Mouse (Mus musculus): ENCODE results near the gene Phex.

The Phex gene

GRCm38 (mm10) chrX:157415212-157415611 is at the start of gene Phex:
Phex (minus strand) TSS chrX:157415312.
- no peak for DNase-seq (ENCODE audit: low spot score in 2 of 2)

DNA sequence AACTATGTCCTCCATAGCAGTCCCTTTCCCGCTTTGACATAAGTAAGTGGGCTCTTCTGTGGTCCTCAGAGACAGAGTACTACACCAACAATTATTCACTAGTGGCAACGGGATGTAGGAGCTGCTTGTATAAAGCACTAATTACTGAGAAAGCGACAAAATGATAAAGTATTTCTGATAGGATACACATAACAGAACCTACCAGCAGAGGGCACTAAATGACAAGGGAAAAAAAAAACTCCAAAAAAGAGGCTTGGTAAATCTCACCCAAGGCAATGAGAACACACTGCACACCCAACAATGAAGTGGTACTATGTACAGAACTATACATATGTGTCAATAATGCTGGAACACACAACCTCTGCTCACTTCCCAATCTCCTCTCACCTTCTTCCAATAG is 47.6 kb upstream of the Phex start:
- DNase-seq (ENCODE audit: low spot score in 2 of 2) = no peak

DNA sequence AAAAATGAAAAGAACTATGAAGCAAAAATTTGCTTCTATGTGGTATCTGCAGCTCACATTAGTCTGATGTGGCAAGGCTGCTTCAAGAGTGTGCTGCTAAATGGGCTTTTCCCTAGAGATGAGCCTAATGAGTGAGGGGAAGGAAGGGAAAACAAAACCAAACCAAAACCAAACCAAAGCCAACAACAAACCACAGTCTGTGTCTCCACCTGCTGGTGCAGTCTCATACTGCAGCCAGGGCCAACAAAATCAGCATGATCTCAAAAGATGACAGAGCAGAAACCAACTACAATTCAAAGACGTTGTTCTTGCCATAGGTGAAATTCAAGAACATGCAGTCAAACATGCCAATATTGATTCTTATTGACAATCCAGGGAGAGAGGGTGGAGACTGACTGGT is 39.3 kb upstream of the Phex start:
- DNase-seq (ENCODE audit: low spot score in 2 of 2) = peak; percentile 47 to 73

- no peak for DNase-seq (ENCODE audit: low spot score in 2 of 2)
Measured at GRCm38 (mm10) chrX:157449000-157449399, 33.9 kb upstream of the Phex start.

DNA sequence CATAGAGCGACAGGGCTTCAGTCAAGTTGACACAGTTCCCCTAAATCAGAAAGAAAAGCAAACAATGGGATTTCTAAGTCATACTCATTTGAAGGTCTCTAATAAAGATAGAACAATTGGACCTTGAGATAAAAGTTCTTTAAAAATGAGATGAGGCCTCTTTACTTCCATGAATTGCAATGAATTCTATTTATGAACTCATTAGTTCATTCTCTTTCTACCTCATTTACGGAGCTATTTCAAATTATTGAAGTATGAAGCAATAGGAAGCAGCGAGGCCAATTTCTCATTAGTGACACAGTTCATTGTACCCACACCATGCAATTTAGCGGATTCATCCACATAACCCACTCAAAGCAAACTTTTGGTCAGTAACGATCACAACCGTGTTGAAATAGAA is 32.3 kb upstream of the Phex start:
- no peak for DNase-seq (ENCODE audit: low spot score in 2 of 2)

DNA sequence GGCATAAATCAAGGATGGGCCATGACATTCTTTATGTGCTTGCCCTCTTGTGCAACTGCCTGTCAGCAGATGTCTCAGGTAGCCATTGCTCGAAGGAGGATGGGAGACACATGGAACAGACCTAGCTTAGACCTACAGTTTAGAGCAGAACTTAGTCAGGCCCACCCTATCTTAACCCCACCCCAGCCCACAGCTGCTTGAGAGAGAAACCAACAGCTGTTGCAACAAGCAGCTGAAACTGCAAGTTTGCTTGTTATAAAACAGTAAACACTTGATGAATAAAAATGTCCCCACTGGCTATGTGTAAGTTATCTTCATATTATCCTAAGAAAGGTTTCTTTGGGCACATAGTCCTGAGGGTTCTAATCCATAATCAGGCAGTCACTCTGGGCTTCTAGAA is 19.7 kb upstream of the Phex start:
- DNase-seq (ENCODE audit: low spot score in 2 of 2) = no peak

DNA sequence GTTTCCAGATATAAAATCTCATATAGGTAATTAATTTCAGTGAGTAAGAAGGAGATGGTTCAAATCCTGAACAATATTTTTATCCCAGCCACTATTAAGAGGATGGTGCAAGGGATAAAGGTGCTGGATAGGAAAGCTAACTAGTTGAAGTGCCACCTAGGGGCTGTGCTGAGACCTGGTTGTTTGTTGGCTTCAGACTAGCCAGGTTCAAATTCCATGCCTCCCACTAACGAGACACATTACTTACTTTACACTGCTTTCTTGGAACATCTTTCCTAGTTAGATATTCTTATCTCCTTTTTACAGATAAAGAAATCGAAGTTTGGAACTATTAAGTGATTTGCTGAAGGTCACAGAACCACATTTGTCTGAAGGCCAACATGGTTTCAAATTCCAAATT is 4.3 kb upstream of the Phex start:
- no peak for DNase-seq (ENCODE audit: low spot score in 2 of 2)

GRCm38 (mm10) chrX:157404919-157405318 is 10.2 kb downstream of the Phex start:
- no peak for DNase-seq (ENCODE audit: low spot score in 2 of 2)

DNA sequence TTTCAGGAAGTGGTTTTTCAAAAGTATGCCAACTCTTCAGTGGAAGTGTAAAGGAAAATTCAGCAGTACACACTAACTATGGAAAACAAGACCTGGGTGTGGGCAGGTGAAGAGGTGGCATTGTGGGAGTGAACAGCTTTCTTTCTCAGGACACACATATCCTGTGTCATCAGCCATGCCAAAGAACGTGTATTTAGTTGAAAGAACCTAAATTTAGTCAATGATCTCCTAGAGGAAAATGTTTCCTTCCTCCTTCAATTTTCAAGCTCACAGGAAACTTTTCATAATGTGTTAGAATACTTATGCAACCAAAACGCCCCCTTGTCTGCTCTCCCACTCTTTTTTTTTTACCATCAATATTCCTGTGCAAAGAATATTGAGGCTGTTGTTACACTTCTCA is 23.9 kb downstream of the Phex start:
- DNase-seq (ENCODE audit: low spot score in 2 of 2) = no peak

- DNase-seq (ENCODE audit: low spot score in 2 of 2) = no peak
Measured at GRCm38 (mm10) chrX:157390102-157390501, 25.0 kb downstream of the Phex start.

- no peak for DNase-seq (ENCODE audit: low spot score in 2 of 2)
Measured at GRCm38 (mm10) chrX:157388419-157388818, 26.7 kb downstream of the Phex start.

DNA sequence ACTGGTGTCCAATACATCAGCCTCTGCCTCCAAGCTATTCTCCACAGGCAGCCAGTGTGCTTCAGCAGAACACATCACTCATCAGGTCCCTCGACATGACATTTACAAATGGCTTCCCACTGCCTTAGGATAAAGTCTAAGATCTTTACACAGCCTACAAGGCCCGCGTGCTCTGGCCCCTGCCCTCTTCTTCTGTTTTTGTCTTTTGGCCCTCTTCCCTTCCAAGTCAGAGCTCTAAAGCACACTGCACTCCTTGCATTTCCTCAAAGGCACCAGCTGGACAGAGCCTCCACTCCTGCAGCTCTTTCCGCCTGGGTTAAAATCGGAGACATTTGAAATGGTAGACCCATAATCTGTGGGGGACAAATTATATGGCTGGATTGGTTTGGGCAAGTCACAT is 28.1 kb downstream of the Phex start:
- DNase-seq (ENCODE audit: low spot score in 2 of 2) = peak in 1 of 2 experiments; percentile 5

DNA sequence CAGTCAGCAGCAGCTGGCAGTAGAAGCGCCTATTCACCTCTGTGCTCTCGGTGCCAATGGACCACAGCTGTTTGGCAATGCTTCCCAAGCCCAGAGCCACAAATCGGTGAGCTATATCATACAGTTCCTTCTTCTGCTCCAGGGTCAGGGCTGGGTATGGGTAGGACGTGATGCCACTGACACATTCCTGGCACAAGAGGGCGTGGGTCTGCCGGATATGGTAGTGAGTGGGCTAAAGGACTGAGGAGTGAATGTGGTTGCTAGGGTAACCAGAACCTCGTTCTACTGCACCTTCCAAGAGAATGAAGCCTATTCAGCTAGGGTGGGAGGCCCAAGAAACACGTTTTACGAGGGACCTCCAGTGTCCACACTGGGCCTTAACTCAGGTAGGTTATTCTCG is 36.3 kb downstream of the Phex start:
- DNase-seq (ENCODE audit: low spot score in 2 of 2) = no peak

DNA sequence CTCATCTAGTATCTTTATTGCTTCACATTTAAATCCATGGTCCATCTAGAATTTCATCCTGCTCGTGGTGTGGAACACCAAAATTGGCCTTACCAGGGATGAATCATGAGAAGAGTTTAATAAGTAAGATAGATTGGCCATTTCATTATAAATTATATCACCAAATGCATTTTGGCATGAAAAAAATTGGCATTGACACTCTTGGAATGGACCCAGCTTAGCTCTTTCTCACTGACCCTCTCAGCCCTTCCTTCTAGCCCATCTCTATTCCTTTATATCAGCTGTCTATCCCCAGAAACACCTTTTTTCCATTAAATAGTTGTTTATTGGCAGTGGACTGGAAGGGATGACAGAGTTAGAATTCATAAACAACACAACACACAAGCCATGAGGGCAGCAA is 37.7 kb downstream of the Phex start:
- no peak for DNase-seq (ENCODE audit: low spot score in 2 of 2)

DNA sequence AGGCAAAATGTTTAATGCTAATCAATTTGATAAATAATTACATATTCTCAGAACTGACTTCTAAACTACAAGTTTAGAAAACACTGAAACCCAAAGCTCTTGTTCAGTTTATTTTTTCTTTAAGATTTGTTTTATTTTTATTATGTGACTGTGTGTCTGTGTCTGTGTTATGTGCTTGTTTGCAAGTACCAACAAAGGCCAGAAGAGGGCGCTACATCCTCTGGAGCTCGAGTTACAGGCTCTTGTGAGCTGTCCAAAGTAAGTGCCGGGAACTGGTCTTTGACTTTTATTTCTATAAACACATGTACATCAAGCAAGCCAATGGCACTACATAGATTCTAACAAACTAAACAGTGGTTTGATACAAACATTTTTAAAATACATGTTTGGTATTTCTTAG is 41.2 kb downstream of the Phex start:
- DNase-seq (ENCODE audit: low spot score in 2 of 2) = no peak

DNA sequence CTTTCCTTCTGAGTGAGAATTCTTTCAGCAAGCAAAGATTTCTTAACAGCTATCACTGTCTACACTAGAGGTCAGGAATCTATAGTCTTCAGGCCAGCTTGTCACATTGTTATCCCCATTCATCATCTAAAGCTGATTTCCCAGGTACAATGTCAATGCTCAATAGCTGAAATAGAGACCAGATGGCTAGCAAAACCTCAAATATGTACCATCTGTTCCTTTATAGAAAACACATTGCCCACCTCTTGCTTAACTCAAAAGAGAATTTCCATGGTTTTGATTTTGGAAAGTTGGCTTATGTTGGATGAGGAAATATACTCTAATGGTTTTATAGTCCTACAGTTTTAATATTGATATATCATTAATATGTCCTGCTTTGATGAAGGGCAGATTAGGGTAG is 45.9 kb downstream of the Phex start:
- no peak for DNase-seq (ENCODE audit: low spot score in 2 of 2)

- DNase-seq (ENCODE audit: low spot score in 2 of 2) = no peak
Measured at GRCm38 (mm10) chrX:157355521-157355920, 59.6 kb downstream of the Phex start.

DNA sequence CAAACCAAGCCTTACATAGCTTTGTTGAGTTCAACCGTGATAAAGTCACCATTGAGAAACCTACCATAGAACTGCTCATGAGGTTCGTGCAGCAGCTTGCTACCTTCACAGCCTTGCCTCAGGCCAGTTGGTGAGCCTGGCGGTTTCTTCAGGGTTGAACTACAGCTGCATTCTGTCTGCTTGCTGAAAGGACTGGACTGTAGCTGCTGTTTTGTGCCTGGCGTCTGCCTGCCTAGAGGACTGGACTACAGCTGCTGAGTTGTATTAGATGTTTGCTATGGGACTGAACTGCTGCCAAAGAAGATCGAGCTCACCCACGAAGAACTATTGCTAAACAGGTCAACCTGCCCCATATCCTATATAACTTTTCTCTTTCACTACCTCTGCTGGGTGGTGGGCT is 68.9 kb downstream of the Phex start:
- no peak for DNase-seq (ENCODE audit: low spot score in 2 of 2)

DNA sequence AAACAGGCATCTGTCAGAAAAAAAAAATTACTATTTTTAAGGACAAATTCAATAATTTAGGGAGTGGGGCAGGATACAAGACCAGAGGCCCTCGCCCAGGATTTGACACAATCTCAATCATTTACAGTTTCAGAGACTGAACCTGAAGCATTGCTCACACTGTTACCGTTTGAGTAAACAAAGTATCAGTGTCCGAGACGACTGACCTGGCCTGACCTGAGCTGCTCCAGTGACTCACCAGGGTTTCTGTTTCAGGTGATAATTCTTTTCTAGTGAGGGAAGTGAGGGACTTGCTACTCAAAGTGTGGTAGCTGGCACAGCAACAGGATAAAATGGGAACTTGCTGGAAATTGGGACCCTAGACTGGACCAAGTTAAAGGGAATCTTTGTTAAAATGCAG is 80.4 kb downstream of the Phex start:
- no peak for DNase-seq (ENCODE audit: low spot score in 2 of 2)

DNA sequence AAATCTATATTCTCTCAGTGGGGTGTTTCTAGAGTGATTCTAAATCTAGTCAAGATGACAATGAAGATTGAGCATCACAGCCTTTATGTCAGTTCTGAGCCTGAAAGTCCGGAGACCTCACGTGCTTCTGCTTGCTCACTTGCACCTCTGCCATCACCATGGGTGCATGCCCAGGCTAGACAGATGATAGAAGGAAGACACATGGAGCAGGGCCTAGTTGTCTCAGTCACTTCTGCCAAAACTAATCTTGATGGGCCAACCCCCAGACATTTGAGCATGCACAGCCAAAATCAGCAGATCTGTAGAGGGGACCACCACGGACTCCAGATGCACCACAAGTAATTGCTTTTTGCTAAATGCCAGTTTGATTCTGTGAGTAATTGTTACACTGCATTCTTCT is 85.3 kb downstream of the Phex start:
- DNase-seq (ENCODE audit: low spot score in 2 of 2) = peak in 1 of 2 experiments; percentile 17

GRCm38 (mm10) chrX:157328396-157328795 is 86.7 kb downstream of the Phex start:
- DNase-seq (ENCODE audit: low spot score in 2 of 2) = no peak

GRCm38 (mm10) chrX:157327756-157328155 is 87.4 kb downstream of the Phex start:
- no peak for DNase-seq (ENCODE audit: low spot score in 2 of 2)

- no peak for DNase-seq (ENCODE audit: low spot score in 2 of 2)
Measured at GRCm38 (mm10) chrX:157324396-157324795, 90.7 kb downstream of the Phex start.

GRCm38 (mm10) chrX:157310331-157310730 is 104.8 kb downstream of the Phex start:
- peak in 1 of 2 experiments; percentile 5 for DNase-seq (ENCODE audit: low spot score in 2 of 2)

GRCm38 (mm10) chrX:157308171-157308570 is 106.9 kb downstream of the Phex start:
- DNase-seq (ENCODE audit: low spot score in 2 of 2) = no peak

All from cerebellum, postnatal 4 days (tissue).